Mouse (Mus musculus) intestine, postnatal 0 days (tissue): ENCODE measurements around the gene Tmem8b. TPM values are rescaled to one million over a fixed set of nuclear protein-coding genes. Genes with fewer than 3 reads are reported as not detected.
A peak's percentile ranks its signal among the peaks of the same experiment; 100 is the strongest.

Source experiments
- ATAC-seq: fragments of 200-750 bp; cut with Nextera tagmentation; 2 replicates; pipeline ENCODE4 v1.8.0; 2017; ENCODE audit warnings: mild to moderate bottlenecking, moderate TSS enrichment, moderate library complexity
- H3K27ac ChIP-seq: fragments of 300-500 bp; sonication (generic); 2 replicates; pipeline ENCODE4 v1.5.1; 2014; ENCODE audit warnings: mild to moderate bottlenecking, low read depth, low read length, moderate library complexity
- H3K27me3 ChIP-seq: fragments of 300-500 bp; sonication (generic); replicated peaks from 2 replicates; pipeline ENCODE4 v1.6.1; 2014; ENCODE audit warnings: low read length, mixed read lengths; ENCODE audit not compliant: control insufficient read depth, insufficient read depth
- H3K36me3 ChIP-seq: fragments of 300-500 bp; sonication (generic); 2 replicates; pipeline ENCODE4 v1.6.1; 2014; ENCODE audit warnings: mild to moderate bottlenecking, moderate library complexity; ENCODE audit not compliant: control insufficient read depth, insufficient read depth
- H3K4me1 ChIP-seq: fragments of 300-500 bp; sonication (generic); replicated peaks from 2 replicates; pipeline ENCODE4 v1.6.1; 2014; ENCODE audit warnings: antibody characterized with exemption, low read length, mixed read lengths; ENCODE audit not compliant: control insufficient read depth, insufficient read depth
- H3K4me2 ChIP-seq: fragments of 300-500 bp; sonication (generic); replicated peaks from 2 replicates; pipeline ENCODE4 v1.6.1; 2014; ENCODE audit warnings: low read depth, mild to moderate bottlenecking, moderate library complexity
- H3K4me3 ChIP-seq: fragments of 300-500 bp; sonication (generic); 2 replicates; pipeline ENCODE4 v1.5.1; 2014; ENCODE audit warnings: low read depth, low read length
- H3K9ac ChIP-seq: fragments of 300-500 bp; sonication (generic); 2 replicates; pipeline ENCODE4 v1.6.1; 2014; ENCODE audit warnings: mild to moderate bottlenecking, low read depth, low read length
- H3K9me3 ChIP-seq: fragments of 300-500 bp; sonication (generic); 2 replicates; pipeline ENCODE4 v1.6.1; 2016; ENCODE audit warnings: mixed run types; ENCODE audit not compliant: control insufficient read depth
- CTCF ChIP-seq: sonication (generic); IDR thresholded peaks from 2 replicates; pipeline ENCODE4 v1.5.1; 2016; ENCODE audit warnings: low read depth, mild to moderate bottlenecking, control low read depth, antibody characterized with exemption, moderate library complexity
- WGBS: fragments of 180-500 bp; shearing (Covaris S2); extraction: QIAGEN DNeasy Blood & Tissue Kit; methylation state at CpG from one replicate; pipeline ENCODE4 v1.1.7; 2014; 5-methylcytosine and 5-hydroxymethylcytosine counted together
- polyA plus RNA-seq: library from polyadenylated mRNA; unstranded; fragments of >200 nt; fragmentation: Nextera tagmentation; extraction: Ambion mirVana; gene quantifications from 2 replicates; pipeline ENCODE4 v1.2.1, GENCODE M21; 2015

The Tmem8b gene
- polyA plus RNA-seq, 1 experiment from 2014 or later = 1.6 TPM

- peak; percentile 4; the same call in 1 of the 2 replicates for TF ChIP-seq CTCF
- Histone ChIP-seq H3K36me3 (no peaks in the 10 kb centered on the region), H3K27ac (peak overlapping the region; percentile 92), H3K9me3 (no peaks in the 10 kb centered on the region), H3K4me1 (no peaks in the 10 kb centered on the region), H3K4me3 (peak overlapping the region; percentile 89), H3K4me2 (peak overlapping the region; percentile 86), H3K9ac (peak overlapping the region; percentile 89), H3K27me3 (no peaks in the 10 kb centered on the region)
- ATAC-seq = peak; percentile 59
- 3% methylated on average over 34 of the region's 34 CpGs for WGBS
Measured at GRCm38 (mm10) chr4:43655656-43656338, 13.0 kb upstream of the Tmem8b start.

GRCm38 (mm10) chr4:43656339-43657109 lies 12.2 kb upstream of the Tmem8b start, which contains the start of gene Hint2:
Hint2 (minus strand) TSS chr4:43656466.
- TF ChIP-seq CTCF = peak; percentile 29; the same call in 1 of the 2 replicates
- Histone ChIP-seq H3K9me3 (no peaks in the 10 kb centered on the region), H3K4me2 (peak within 1 kb of the TSS; percentile 86), H3K27ac (peak within 1 kb of the TSS; percentile 92), H3K4me1 (no peaks in the 10 kb centered on the region), H3K27me3 (0 out of 2 replicates have a peak, but pooled peaks cover 3% of the 10 kb centered on the region), H3K36me3 (no peaks in the 10 kb centered on the region), H3K4me3 (peak within 1 kb of the TSS; percentile 89), H3K9ac (peak within 1 kb of the TSS; percentile 89)
- WGBS = 2% methylated on average over 34 of the region's 34 CpGs
- ATAC-seq = peak; percentile 95

- H3K4me1 ChIP-seq = no peaks in the 10 kb centered on the region
- H3K27me3 ChIP-seq = peaks cover 8% of the 10 kb centered on the region; the same call in 1 of the 2 replicates
- TF ChIP-seq CTCF = peak; percentile 32; the same call in 1 of the 2 replicates
- WGBS = 66% methylated on average over 4 of the region's 4 CpGs
- peak overlapping the region; percentile 86; the same call in 1 of the 2 replicates for H3K4me2 ChIP-seq
- no peak for ATAC-seq
- H3K9ac ChIP-seq = no peak overlapping the region
- H3K9me3 ChIP-seq = no peaks in the 10 kb centered on the region
- no peaks in the 10 kb centered on the region for H3K36me3 ChIP-seq
- no peak overlapping the region for H3K27ac ChIP-seq
- no peak overlapping the region; the same call in 1 of the 2 replicates for H3K4me3 ChIP-seq
Measured at GRCm38 (mm10) chr4:43657146-43657545, 11.6 kb upstream of the Tmem8b start.

- 16% methylated on average over 4 of the region's 4 CpGs for WGBS
- peaks cover 25% of the 10 kb centered on the region for H3K27me3 ChIP-seq
- no peak overlapping the region for H3K4me2 ChIP-seq
- no peak overlapping the region for H3K4me3 ChIP-seq
- TF ChIP-seq CTCF = peak; percentile 72
- H3K36me3 ChIP-seq = no peaks in the 10 kb centered on the region
- no peak for ATAC-seq
- peaks cover 5% of the 10 kb centered on the region; the same call in 1 of the 2 replicates for H3K4me1 ChIP-seq
- H3K27ac ChIP-seq = no peak overlapping the region
- H3K9me3 ChIP-seq = no peaks in the 10 kb centered on the region
- no peak overlapping the region for H3K9ac ChIP-seq
Measured at GRCm38 (mm10) chr4:43666412-43666811, 2.4 kb upstream of the Tmem8b start.

GRCm38 (mm10) chr4:43669428-43669794 lies 640 bp downstream of the Tmem8b start:
- no peak for TF ChIP-seq CTCF
- Histone ChIP-seq H3K27me3 (peaks cover 7% of the 10 kb centered on the region; the same call in 1 of the 2 replicates), H3K4me3 (peak overlapping the region; percentile 72), H3K27ac (0 out of 2 replicates have a peak overlapping the region, but pooled peaks have one; percentile 5), H3K9ac (peak overlapping the region; percentile 67), H3K36me3 (no peaks in the 10 kb centered on the region), H3K9me3 (no peaks in the 10 kb centered on the region), H3K4me1 (peaks cover 5% of the 10 kb centered on the region; the same call in 1 of the 2 replicates), H3K4me2 (peak overlapping the region; percentile 94)
- ATAC-seq = peak; percentile 62
- WGBS = under 1% methylated on average over 19 of the region's 25 CpGs

GRCm38 (mm10) chr4:43672070-43672469 lies 3.3 kb downstream of the Tmem8b start:
- no peak overlapping the region for H3K27ac ChIP-seq
- TF ChIP-seq CTCF = peak; percentile 87
- no peaks in the 10 kb centered on the region for H3K36me3 ChIP-seq
- H3K4me2 ChIP-seq = no peak overlapping the region
- H3K4me3 ChIP-seq = no peak overlapping the region
- H3K9me3 ChIP-seq = no peaks in the 10 kb centered on the region
- no peak for ATAC-seq
- no peak overlapping the region for H3K9ac ChIP-seq
- no peaks in the 10 kb centered on the region for H3K27me3 ChIP-seq
- peaks cover 5% of the 10 kb centered on the region; the same call in 1 of the 2 replicates for H3K4me1 ChIP-seq
- WGBS = 14% methylated on average over 2 of the region's 2 CpGs
